Mouse (Mus musculus) myocyte (in vitro differentiated cells): ENCODE measurements around the gene Runx2. TPM values are rescaled to one million over a fixed set of nuclear protein-coding genes. Genes with fewer than 3 reads are reported as not detected.

ENCODE experiments used
- polyA plus RNA-seq: library from polyadenylated mRNA; unstranded; fragments of >200 nt; fragmentation: generic; extraction: Trizol; gene quantifications from one replicate; pipeline ENCODE4 v1.2.1, GENCODE M21; 2012; ENCODE audit warnings: missing spikeins

Runx2 gene
- polyA plus RNA-seq, 1 experiment = 6.7 TPM

Other genes with a start within 250 kb of the Runx2 start
- 30.9 TPM for gene Supt3, start 37.6 kb downstream of the Runx2 start, polyA plus RNA-seq